Comparison of ENCODE assay signal across 10 mouse cellular contexts in the genomic region with DNA sequence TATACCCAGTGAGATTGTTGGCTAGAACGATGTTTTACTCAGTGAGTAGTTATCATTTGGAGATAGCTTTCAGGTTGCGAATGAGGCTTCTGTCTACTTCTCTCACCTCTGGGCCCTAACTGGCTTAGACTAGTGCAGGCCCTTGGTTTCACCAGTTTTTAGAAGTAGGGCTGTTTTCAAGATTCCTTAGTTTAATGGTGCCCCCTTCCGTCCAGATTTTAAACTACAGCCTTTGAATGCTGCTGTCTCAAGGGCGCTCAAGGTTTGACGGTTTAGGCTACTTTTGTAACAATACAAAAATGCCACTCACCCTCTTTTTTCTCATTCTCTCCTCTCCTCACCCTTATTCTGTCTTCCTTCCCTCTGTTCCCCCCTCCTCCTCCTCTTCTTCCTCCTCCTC. TPM values are rescaled to one million over a fixed set of nuclear protein-coding genes. Genes with fewer than 3 reads are reported as not detected.
DNase-seq lines count a peak whose midpoint lies in the region; ATAC-seq lines count a peak whose summit lies in the region.
"Had no signal": no experiment of that assay in that cellular context is flagged by ENCODE, and none has a peak within 500 bp of the region (broad histone marks: within the 10 kb centered on the region; RNA-seq: fewer than 3 reads in every experiment).

No protein-coding gene starts in this region.

- peak; percentile 46; the same call in 1 of the 2 replicates for ATAC-seq in intestine, embryonic 16.5 days

- H3K4me1 ChIP-seq in intestine, embryonic 16.5 days (ENCODE audit: control insufficient read depth, insufficient read depth, low read length): no peaks in the 10 kb centered on the region

- WGBS in intestine, embryonic 16.5 days: 15% methylated on average over 5 of the region's 5 CpGs

- intact Hi-C loops in left cerebral cortex, postnatal 25 days (cut with DNase I): loop anchor here (1.0 kb wide), 1 partner anchor 66 kb away; no protein-coding TSS in a partner anchor

- H3K4me3 ChIP-seq in intestine, embryonic 16.5 days (ENCODE audit: low read length): no peak overlapping the region

- H3K9ac ChIP-seq in intestine, embryonic 16.5 days (ENCODE audit: low read depth, low read length): no peak overlapping the region

- no peaks in the 10 kb centered on the region for H3K36me3 ChIP-seq in intestine, embryonic 16.5 days (ENCODE audit: control insufficient read depth, insufficient read depth, low read length)

- DNase-seq in 3T3-L1 (ENCODE audit: low read depth, low spot score) (peak; percentile 83), ES-CJ7 (ENCODE audit: low read depth, low spot score) (peak; percentile 77)
- DNase-seq in c-Kit-positive CD71-positive TER-119-negative erythroid progenitor cells, embryonic 14.5 days (ENCODE audit: low read depth): peak; percentile 58
- peak; percentile 76 for DNase-seq in forelimb bud, embryonic 11.5 days (ENCODE audit: low read depth, low spot score)
- peak; percentile 75 to 91 for DNase-seq in left cerebral cortex, postnatal 25 days (ENCODE audit: low spot score in 2 of 2)
- peak; percentile 73 for DNase-seq in ovary, postnatal 14 days (ENCODE audit: low spot score)
- peak; percentile 55 to 64 for DNase-seq in urinary bladder, postnatal 36 days (ENCODE audit: low spot score in 2 of 2)

- H3K4me2 ChIP-seq in intestine, embryonic 16.5 days (ENCODE audit: low read depth, low read length): no peak overlapping the region

- no peak overlapping the region for H3K27ac ChIP-seq in intestine, embryonic 16.5 days (ENCODE audit: low read length)

- no peaks in the 10 kb centered on the region for H3K9me3 ChIP-seq in intestine, embryonic 16.5 days (ENCODE audit: control insufficient read depth, low read length)

- H3K27me3 ChIP-seq in intestine, embryonic 16.5 days (replicated peaks; ENCODE audit: control insufficient read depth, insufficient read depth, low read length): no peaks in the 10 kb centered on the region

RNA-seq across cellular contexts. Expression of a gene that starts 5.5 kb away (rescaled TPM):
- not detected in 2 replicates for polyA plus RNA-seq in intestine, embryonic 16.5 days (2015; fragmentation: Nextera tagmentation; extraction: Ambion mirVana)
- total RNA-seq in left cerebral cortex, postnatal 25 days (2021): not detected
- total RNA-seq: gastrocnemius, postnatal 36 days; neutrophil, adult 5-6 weeks had no signal

RNA-seq across cellular contexts. Expression of a gene that starts 46.7 kb away (rescaled TPM):
- not detected in 2 replicates for polyA plus RNA-seq in intestine, embryonic 16.5 days (2015; fragmentation: Nextera tagmentation; extraction: Ambion mirVana)
- total RNA-seq in left cerebral cortex, postnatal 25 days (2021): not detected
- total RNA-seq: gastrocnemius, postnatal 36 days; neutrophil, adult 5-6 weeks had no signal
